Mouse (Mus musculus) CH12F3 (cell line): ENCODE data around the gene Dgat2l6.

Source experiments
- in situ Hi-C: fragments of 300-500 bp; cut with MboI; formaldehyde crosslinking; loops from 2 replicates; pipeline ENCODE4 v1.14.3; 2020; ENCODE audit warnings: low sequenced_read_pairs

Gene Dgat2l6

DNA sequence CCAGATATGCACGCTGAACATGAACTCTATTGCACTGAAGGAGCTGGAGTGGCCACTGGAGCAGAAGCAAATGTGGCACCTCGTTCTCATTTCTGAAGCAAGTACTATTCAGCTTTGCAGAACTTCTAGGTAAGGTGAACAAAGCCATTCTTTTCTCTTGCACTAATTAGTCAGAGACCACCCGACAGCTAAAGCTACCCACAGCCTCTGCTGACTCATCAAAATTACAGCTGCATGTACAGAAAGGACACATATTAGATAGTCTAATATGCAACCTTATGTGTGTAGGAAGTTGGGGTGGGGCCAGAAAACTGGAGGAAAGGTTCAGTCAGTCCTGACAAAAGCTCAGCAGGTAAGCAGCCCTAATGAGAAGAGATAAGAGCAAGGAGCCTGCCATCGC lies at the start of gene Dgat2l6:
Gene Dgat2l6, plus strand, starts transcription at position 368 of the 400 bp plus-strand sequence.
- in situ Hi-C loops = no loop called here

DNA sequence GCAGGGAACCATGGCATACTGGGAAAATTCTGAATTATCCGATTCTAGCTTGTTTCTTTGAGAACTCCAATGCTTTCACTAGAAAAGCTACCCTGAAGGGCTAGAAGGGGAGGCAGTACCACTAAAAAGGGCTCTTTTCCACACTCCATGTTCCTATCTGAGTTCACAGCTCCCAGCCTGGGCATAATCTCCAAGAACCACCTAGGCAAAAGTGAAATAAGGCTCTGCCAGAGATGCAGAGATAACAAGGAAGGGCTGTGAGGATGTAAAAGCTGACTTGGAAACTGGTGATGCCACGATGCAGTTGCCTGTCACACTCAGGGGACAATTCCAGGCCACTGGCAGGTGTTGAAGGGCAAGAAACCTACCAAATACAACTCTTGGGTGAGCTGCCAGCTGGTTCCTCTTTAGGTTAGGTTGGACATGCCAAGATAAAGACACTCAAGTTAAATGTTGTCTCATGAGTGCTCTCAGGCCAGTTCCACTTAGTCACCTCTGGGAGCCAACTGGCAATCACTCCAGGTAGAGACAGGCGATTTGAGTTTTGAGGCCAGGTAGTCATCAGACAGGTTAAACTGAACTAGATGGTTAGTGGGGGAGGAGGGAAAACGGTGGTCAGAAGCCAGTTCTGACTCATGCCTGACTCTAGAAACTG lies 48.9 kb upstream of the Dgat2l6 start:
- in situ Hi-C loops = no loop called here

DNA sequence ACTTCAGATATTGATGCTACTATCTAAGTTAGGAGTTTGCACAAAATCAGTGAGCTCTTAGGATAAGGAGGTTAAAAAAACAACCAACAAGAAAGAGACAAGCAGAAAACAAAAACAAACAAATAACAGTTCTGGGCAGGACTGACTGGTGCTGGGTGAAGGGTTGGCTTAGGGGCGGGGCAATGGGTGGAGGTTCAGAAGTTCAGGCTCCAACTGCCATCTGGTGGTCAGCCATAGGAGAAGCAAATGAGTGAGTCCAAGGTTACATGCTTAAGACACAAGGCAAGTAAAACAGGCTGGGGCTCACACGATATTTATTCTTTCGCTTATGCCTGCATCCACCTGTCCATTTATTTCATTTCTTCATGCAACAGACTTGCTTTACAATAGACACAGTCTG lies 44.3 kb upstream of the Dgat2l6 start:
- in situ Hi-C loops = no loop called here

- in situ Hi-C loops = no loop called here
Observed at GRCm38 (mm10) chrX:100493500-100494067, 31.1 kb upstream of the Dgat2l6 start.

DNA sequence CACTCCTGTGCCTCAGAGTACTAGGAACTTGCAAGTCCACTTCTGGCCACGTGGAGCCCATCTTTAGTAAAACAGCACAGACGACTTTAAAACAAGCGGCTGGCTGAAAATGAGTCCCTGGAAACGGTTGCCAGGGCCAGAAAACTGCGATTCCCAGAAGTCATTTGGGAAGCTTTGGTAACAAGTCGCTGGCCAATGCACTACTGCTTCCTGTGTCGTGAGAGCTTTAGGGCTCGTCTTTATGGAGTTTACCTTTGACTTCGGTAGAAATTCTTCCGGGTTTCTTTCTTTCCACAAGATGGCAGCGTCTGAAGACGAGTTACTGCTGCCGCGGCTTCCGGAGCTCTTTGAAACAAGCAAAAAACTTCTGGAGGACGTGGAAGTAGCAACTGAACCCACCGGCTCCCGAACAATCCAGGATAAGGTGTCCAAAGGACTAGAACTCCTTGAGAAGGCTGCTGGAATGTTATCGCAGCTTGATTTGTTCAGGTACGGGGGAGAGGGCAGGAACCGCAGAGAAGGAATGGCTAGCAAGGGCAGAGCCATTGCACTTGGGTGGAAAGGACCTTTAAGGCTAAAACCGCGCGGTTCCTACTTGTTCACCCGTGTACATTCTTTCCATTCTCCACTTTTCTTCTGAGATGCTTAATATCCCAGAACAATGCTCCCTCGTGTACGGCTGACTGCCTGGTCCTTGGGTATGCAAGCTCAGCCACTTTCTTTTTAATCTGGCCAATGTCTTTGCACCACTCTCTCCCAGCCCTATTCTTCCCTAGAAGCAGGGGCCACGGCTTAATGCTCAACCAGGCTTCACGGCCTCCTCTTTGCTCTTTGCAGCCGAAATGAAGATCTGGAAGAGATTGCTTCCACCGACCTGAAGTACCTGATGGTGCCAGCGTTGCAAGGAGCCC lies 30.3 kb upstream of the Dgat2l6 start, which contains the start of gene Igbp1:
Gene Igbp1, plus strand, starts transcription at position 224 of the 911 bp plus-strand sequence.
- in situ Hi-C loops = no loop called here

GRCm38 (mm10) chrX:100504175-100504851 lies 20.3 kb upstream of the Dgat2l6 start:
- in situ Hi-C loops = no loop called here

DNA sequence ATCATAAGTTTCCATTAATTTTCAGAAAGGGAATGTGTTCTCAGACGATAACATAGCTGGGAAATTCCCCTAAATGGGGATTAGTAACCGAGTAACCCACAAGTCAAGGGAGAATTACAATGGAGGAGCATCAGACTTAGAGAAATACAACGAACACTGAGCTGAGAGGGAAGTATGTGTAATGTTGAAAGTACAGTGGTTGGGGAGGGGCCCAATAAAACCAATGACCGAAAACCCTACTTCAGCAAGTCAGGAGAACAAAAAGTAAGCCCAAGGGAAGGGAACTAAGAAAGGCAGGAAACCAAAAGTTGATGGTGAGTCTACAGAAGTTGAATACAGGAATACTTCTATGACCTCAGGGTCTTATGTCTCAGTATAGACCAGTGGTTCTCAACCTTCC lies 16.5 kb upstream of the Dgat2l6 start:
- in situ Hi-C loops = no loop called here

GRCm38 (mm10) chrX:100509921-100510320 lies 14.7 kb upstream of the Dgat2l6 start:
- in situ Hi-C loops = no loop called here

GRCm38 (mm10) chrX:100516683-100517082 lies 8.0 kb upstream of the Dgat2l6 start:
- in situ Hi-C loops = no loop called here

DNA sequence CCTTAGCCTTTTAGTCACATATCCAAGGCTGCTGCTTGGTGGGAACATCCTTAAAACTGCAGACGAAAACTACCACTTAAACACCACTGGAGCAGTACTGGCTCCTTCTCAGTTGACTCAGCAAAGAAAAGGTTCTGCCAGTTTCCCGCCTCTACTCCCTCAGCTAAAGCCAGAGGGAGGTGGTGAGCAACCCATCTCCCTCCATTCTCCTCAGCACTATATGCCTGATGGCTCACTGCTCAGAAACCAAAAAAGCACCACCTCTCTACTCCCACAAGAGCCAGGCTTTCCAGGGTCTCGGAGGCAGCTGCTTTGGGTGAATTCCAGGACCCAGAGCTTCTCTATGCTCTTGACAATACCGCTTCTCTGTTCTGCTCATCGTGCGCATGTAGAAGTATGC lies 7.0 kb upstream of the Dgat2l6 start:
- in situ Hi-C loops = no loop called here

- in situ Hi-C loops = no loop called here
Observed at GRCm38 (mm10) chrX:100518532-100518931, 6.1 kb upstream of the Dgat2l6 start.

- in situ Hi-C loops = no loop called here
Observed at GRCm38 (mm10) chrX:100556026-100556425, 31.4 kb downstream of the Dgat2l6 start.

- in situ Hi-C loops = no loop called here
Observed at GRCm38 (mm10) chrX:100565696-100566095, 41.1 kb downstream of the Dgat2l6 start.

- in situ Hi-C loops = no loop called here
Observed at GRCm38 (mm10) chrX:100571951-100572350, 47.3 kb downstream of the Dgat2l6 start, which contains the start of gene Awat1. Awat1 (plus strand) TSS chrX:100572251.

DNA sequence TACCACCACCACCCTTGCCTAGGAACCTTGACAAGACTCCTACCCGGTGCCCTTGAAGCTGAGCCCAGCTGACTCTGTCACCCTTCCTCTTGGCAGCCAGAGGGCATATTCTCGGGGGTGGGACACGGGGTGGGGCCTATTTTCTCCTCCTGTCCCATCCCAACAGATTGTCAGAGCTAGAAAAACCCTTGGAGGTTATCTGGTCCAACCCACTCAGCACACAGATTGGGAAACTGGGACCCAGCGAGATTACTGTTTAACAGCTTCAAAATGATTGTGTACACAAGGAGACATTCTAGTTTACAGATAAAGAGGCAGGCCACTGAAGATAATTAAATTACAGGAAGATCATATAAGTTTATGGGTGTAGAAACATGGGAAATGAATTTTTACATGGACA lies 70.2 kb downstream of the Dgat2l6 start, which contains the start of gene P2ry4:
Gene P2ry4, minus strand, starts transcription at position 79 of the 400 bp plus-strand sequence.
- in situ Hi-C loops = no loop called here
